Comparison of ENCODE assay signal across 8 mouse cellular contexts in the genomic region with DNA sequence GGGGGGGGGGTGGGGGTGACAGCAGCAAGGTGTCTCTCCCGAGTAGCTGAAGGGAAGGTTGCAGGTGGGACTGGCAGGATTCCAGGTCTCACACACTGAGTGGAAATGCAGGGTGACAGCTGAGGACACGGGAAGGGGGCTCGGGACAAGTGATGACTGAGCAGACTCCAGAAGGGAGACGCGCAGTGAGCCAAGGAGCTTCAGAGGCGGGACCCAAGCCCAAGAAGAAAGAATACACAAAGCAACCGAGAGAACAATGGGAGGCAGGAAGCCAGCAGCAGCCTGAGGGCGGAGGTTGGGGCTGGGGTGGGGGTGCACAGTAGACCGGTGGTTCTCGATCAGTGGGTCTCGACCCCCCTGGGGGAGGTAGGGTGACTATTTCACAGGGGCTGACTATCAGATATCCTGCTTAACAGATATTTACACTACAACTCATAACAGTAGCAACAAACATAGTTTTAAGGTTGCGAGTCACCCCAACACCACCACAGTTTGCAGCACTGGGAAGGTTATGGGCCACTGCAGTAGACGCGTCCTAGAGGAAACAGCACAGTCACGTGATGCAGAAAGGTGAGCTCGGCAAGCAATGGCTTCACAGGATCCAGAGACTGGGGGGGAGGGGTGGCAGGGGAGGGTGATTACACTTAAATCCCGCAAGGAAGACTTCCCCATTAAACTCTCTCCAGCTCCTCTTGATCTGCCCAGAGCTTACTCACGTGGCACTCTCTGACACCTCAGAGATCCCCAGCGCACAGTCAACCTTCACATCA. TPM values are rescaled to one million over a fixed set of nuclear protein-coding genes. Genes with fewer than 3 reads are reported as not detected.
DNase-seq lines count a peak whose midpoint lies in the region; ATAC-seq and TF ChIP-seq lines count a peak whose summit lies in the region.

No protein-coding gene starts in this region.

- H3K27ac ChIP-seq in kidney, embryonic 15.5 days, result peak overlapping the region; percentile 61
- peak overlapping the region; percentile 17 for H3K27ac ChIP-seq in MEL (ENCODE audit: control insufficient read depth, low read depth, low read length)
- H3K27ac ChIP-seq in forebrain, embryonic 13.5 days, result peak overlapping the region; percentile 52
- peak overlapping the region; percentile 35 for H3K27ac ChIP-seq in midbrain, embryonic 15.5 days

- peaks cover 92% of the 10 kb centered on the region for H3K79me2 ChIP-seq in MEL (ENCODE audit: control insufficient read depth, insufficient read depth, low read length, poor library complexity)

- no peak for TF ChIP-seq EP300 in MEL (IDR thresholded peaks at IDR 0.05; ENCODE audit: low read depth in 1 of 2, low read length in 2 of 2)

- peak overlapping the region; percentile 54 for H3K4me2 ChIP-seq in kidney, embryonic 15.5 days
- peak overlapping the region; percentile 58 for H3K4me2 ChIP-seq in forebrain, embryonic 13.5 days
- peak overlapping the region; percentile 50 for H3K4me2 ChIP-seq in midbrain, embryonic 15.5 days

- H3K4me1 ChIP-seq in kidney, embryonic 15.5 days, result peaks cover 58% of the 10 kb centered on the region
- H3K4me1 ChIP-seq in MEL (ENCODE audit: control insufficient read depth in 1 of 2, insufficient read depth in 2 of 2, low read length in 2 of 2), result peaks cover 34 to 64% of the 10 kb centered on the region in 2 experiments
- H3K4me1 ChIP-seq in forebrain, embryonic 13.5 days, result peaks cover 49% of the 10 kb centered on the region
- peaks cover 42% of the 10 kb centered on the region for H3K4me1 ChIP-seq in midbrain, embryonic 15.5 days

- DNase-seq in kidney, adult 18-20 months, result no peak
- DNase-seq in MEL (ENCODE audit: low read depth, low spot score), result no peak
- peak; percentile 20 to 59 for DNase-seq in kidney, postnatal 25 days
- no peak for DNase-seq in natural killer cell, adult 2 months (ENCODE audit: low spot score in 2 of 2)
- no peak for DNase-seq in spleen, adult 18-20 months

- WGBS in kidney, embryonic 15.5 days, result 12% methylated on average over 19 of the region's 19 CpGs
- 6% methylated on average over 19 of the region's 19 CpGs for WGBS in forebrain, embryonic 13.5 days
- 6% methylated on average over 19 of the region's 19 CpGs for WGBS in midbrain, embryonic 15.5 days

- no peaks in the 10 kb centered on the region for H3K27me3 ChIP-seq in kidney, embryonic 15.5 days
- no peaks in the 10 kb centered on the region for H3K27me3 ChIP-seq in MEL (ENCODE audit: control insufficient read depth in 1 of 2, insufficient read depth in 2 of 2, low read length in 2 of 2)
- no peaks in the 10 kb centered on the region for H3K27me3 ChIP-seq in forebrain, embryonic 13.5 days
- H3K27me3 ChIP-seq in midbrain, embryonic 15.5 days (replicated peaks), result no peaks in the 10 kb centered on the region

- peak overlapping the region; percentile 24 for H3K4me3 ChIP-seq in kidney, embryonic 15.5 days (replicated peaks)
- H3K4me3 ChIP-seq in MEL (ENCODE audit: control insufficient read depth in 1 of 2, insufficient read depth in 1 of 2, low read depth in 2 of 2, low read length in 2 of 2), result no peak overlapping the region
- peak overlapping the region; percentile 6 for H3K4me3 ChIP-seq in forebrain, embryonic 13.5 days
- peak overlapping the region; percentile 19 for H3K4me3 ChIP-seq in midbrain, embryonic 15.5 days

- 0 out of 2 replicates have a peak, but pooled peaks cover under 1% of the 10 kb centered on the region for H3K36me3 ChIP-seq in kidney, embryonic 15.5 days
- H3K36me3 ChIP-seq in MEL (ENCODE audit: control insufficient read depth in 1 of 2, insufficient read depth in 2 of 2, low read length in 2 of 2), result peaks cover 5 to 69% of the 10 kb centered on the region in 2 experiments; a peak in 3 of 4 replicates
- 0 out of 2 replicates have a peak, but pooled peaks cover 5% of the 10 kb centered on the region for H3K36me3 ChIP-seq in forebrain, embryonic 13.5 days (ENCODE audit: poor library complexity, severe bottlenecking)
- no peaks in the 10 kb centered on the region for H3K36me3 ChIP-seq in midbrain, embryonic 15.5 days (replicated peaks)

- H3K9me3 ChIP-seq in kidney, embryonic 15.5 days (replicated peaks), result no peaks in the 10 kb centered on the region
- H3K9me3 ChIP-seq in MEL (replicated peaks; ENCODE audit: insufficient read depth, low read length), result no peaks in the 10 kb centered on the region
- no peaks in the 10 kb centered on the region for H3K9me3 ChIP-seq in forebrain, embryonic 13.5 days (replicated peaks)
- H3K9me3 ChIP-seq in midbrain, embryonic 15.5 days, result no peaks in the 10 kb centered on the region

- ATAC-seq in kidney, embryonic 15.5 days (replicated peaks; ENCODE audit: low FRiP score), result peak; percentile 50
- ATAC-seq in forebrain, embryonic 13.5 days, result peak; percentile 72
- peak; percentile 53 for ATAC-seq in midbrain, embryonic 15.5 days (replicated peaks)

- no peak for TF ChIP-seq POLR2A in MEL (IDR thresholded peaks at IDR 0.05; ENCODE audit: control insufficient read depth in 1 of 2, insufficient read depth in 1 of 2, low read depth in 1 of 2, low read length in 2 of 2, poor library complexity in 1 of 2)

- peak overlapping the region; percentile 39; the same call in 1 of the 2 replicates for H3K9ac ChIP-seq in kidney, embryonic 15.5 days
- H3K9ac ChIP-seq in MEL (ENCODE audit: control insufficient read depth, low read depth, low read length, poor library complexity, severe bottlenecking), result no peak overlapping the region
- peak overlapping the region; percentile 47; the same call in 1 of the 2 replicates for H3K9ac ChIP-seq in forebrain, embryonic 13.5 days
- no peak overlapping the region; the same call in 1 of the 2 replicates for H3K9ac ChIP-seq in midbrain, embryonic 15.5 days

- no peak for TF ChIP-seq RAD21 in MEL (IDR thresholded peaks at IDR 0.05; ENCODE audit: low read depth, low read length)

- no peak for TF ChIP-seq CTCF in MEL (IDR thresholded peaks at IDR 0.05 in 2 of 3, conservative IDR thresholded peaks at IDR 0.05 in 1 of 3; ENCODE audit: control insufficient read depth in 1 of 3, insufficient read depth in 1 of 3, low read depth in 2 of 3, low read length in 3 of 3, poor library complexity in 1 of 3, severe bottlenecking in 1 of 3)

TF ChIP-seq in MEL, 35 proteins besides CTCF, POLR2A, EP300 and RAD21:
- TF ChIP-seq USF1 (IDR thresholded peaks at IDR 0.05; ENCODE audit: low read depth, low read length), result peak; percentile 69
- no peak for TF ChIP-seq NELFE (IDR thresholded peaks at IDR 0.05; ENCODE audit: low read depth, low read length)
- no peak for TF ChIP-seq POLR2AphosphoS5 (IDR thresholded peaks at IDR 0.05; ENCODE audit: borderline replicate concordance, low read depth, low read length)
- TF ChIP-seq CHD1 (IDR thresholded peaks at IDR 0.05; ENCODE audit: low read depth, low read length), result no peak
- TF ChIP-seq USF2 (IDR thresholded peaks at IDR 0.05; ENCODE audit: borderline replicate concordance in 1 of 2, insufficient read depth in 1 of 2, low read depth in 1 of 2, low read length in 2 of 2), result 0 out of 4 replicates have a peak, but pooled peaks of 1 of the 2 experiments have one; percentile 19
- TF ChIP-seq ZMIZ1 (IDR thresholded peaks at IDR 0.05; ENCODE audit: low read depth, low read length), result no peak
- no peak for TF ChIP-seq GABPA (IDR thresholded peaks at IDR 0.05; ENCODE audit: low read depth, low read length)

RNA-seq across cellular contexts. Expression of gene Uck2, which starts 14.6 kb away (rescaled TPM):
- polyA plus RNA-seq in kidney, embryonic 15.5 days (2015; fragmentation: Nextera tagmentation; extraction: Ambion mirVana), result 82.7 and 87.5 TPM in 2 replicates
- total RNA-seq in MEL (2012; rRNA removed), result 191 and 213 TPM in 2 replicates
- 100 to 1,000 TPM; 290 to 643 TPM for polyA plus RNA-seq in MEL (2012; ENCODE audit: insufficient read depth in 1 of 2, insufficient read length in 2 of 2, low read depth in 1 of 2, low replicate concordance in 2 of 2, missing spikeins in 1 of 2)
- 72.7 and 73.6 TPM in 2 replicates for polyA plus RNA-seq in forebrain, embryonic 13.5 days (2015; fragmentation: Nextera tagmentation; extraction: Ambion mirVana)
- 50.1 and 50.9 TPM in 2 replicates for polyA plus RNA-seq in midbrain, embryonic 15.5 days (2015; fragmentation: Nextera tagmentation; extraction: Ambion mirVana)

RNA-seq across cellular contexts. Expression of gene Tmco1, which starts 37.7 kb away (rescaled TPM):
- polyA plus RNA-seq in kidney, embryonic 15.5 days (2015; fragmentation: Nextera tagmentation; extraction: Ambion mirVana), result 98.1 and 106 TPM in 2 replicates
- total RNA-seq in MEL (2012; rRNA removed), result 126 and 128 TPM in 2 replicates
- 100 to 1,000 TPM in 1 of 2 experiments, not detected in 1; 110 TPM for polyA plus RNA-seq in MEL (2012; ENCODE audit: insufficient read depth in 1 of 2, insufficient read length in 2 of 2, low read depth in 1 of 2, low replicate concordance in 2 of 2, missing spikeins in 1 of 2)
- polyA plus RNA-seq in forebrain, embryonic 13.5 days (2015; fragmentation: Nextera tagmentation; extraction: Ambion mirVana), result 73.7 and 74.1 TPM in 2 replicates
- polyA plus RNA-seq in midbrain, embryonic 15.5 days (2015; fragmentation: Nextera tagmentation; extraction: Ambion mirVana), result 65.2 and 70.6 TPM in 2 replicates

Comparison
In these comparisons a context has a peak if more than half of its experiments do, and no peak if none do; other contexts are left out.
1. DNase-seq: peak in kidney, postnatal 25 days (2 of 2); none in kidney, adult 18-20 months (single experiment), MEL (single experiment), natural killer cell, adult 2 months (0 of 2) and spleen, adult 18-20 months (0 of 2).
2. H3K4me3 ChIP-seq: peak in kidney, embryonic 15.5 days (single experiment), forebrain, embryonic 13.5 days (single experiment) and midbrain, embryonic 15.5 days (single experiment); none in MEL (0 of 2).
3. H3K9ac ChIP-seq: peak in kidney, embryonic 15.5 days (single experiment) and forebrain, embryonic 13.5 days (single experiment); none in MEL (single experiment) and midbrain, embryonic 15.5 days (single experiment).
4. Peak in every context shown above with its lines, with median percentiles within 50 percentile points of each other: ATAC-seq, H3K27ac ChIP-seq and H3K4me2 ChIP-seq.